Mouse (Mus musculus) forebrain, postnatal 0 days (tissue): ENCODE measurements around the gene Cd300a. TPM values are rescaled to one million over a fixed set of nuclear protein-coding genes. Genes with fewer than 3 reads are reported as not detected.
A peak's percentile ranks its signal among the peaks of the same experiment; 100 is the strongest.

Experiments used
- ATAC-seq: fragments of 200-750 bp; cut with Nextera tagmentation; 2 replicates; pipeline ENCODE4 v1.8.0; 2017; ENCODE audit warnings: mild to moderate bottlenecking, moderate library complexity
- DNase-seq: peaks from one replicate; pipeline ENCODE4 v3.0.0-alpha.2; 2015
- H3K27ac ChIP-seq: fragments of 300-500 bp; sonication (generic); 2 replicates; pipeline ENCODE4 v1.5.1; 2014; ENCODE audit warnings: low read depth, mild to moderate bottlenecking, antibody characterized with exemption, low read length, moderate library complexity, mixed read lengths
- H3K27me3 ChIP-seq: fragments of 300-500 bp; sonication (generic); 2 replicates; pipeline ENCODE4 v1.6.1; 2014; ENCODE audit warnings: mild to moderate bottlenecking, low read length, mixed read lengths; ENCODE audit not compliant: insufficient read depth
- H3K36me3 ChIP-seq: fragments of 300-500 bp; sonication (generic); 2 replicates; pipeline ENCODE4 v1.6.1; 2014; ENCODE audit warnings: mild to moderate bottlenecking, moderate library complexity; ENCODE audit not compliant: insufficient read depth
- H3K4me1 ChIP-seq: fragments of 300-500 bp; sonication (generic); 2 replicates; pipeline ENCODE4 v1.6.1; 2014; ENCODE audit warnings: antibody characterized with exemption; ENCODE audit not compliant: insufficient read depth
- H3K4me2 ChIP-seq: fragments of 300-500 bp; sonication (generic); 2 replicates; pipeline ENCODE4 v1.6.1; 2014; ENCODE audit warnings: low read depth, mild to moderate bottlenecking, moderate library complexity
- H3K4me3 ChIP-seq: fragments of 300-500 bp; sonication (generic); 2 replicates; pipeline ENCODE4 v1.5.1; 2014; ENCODE audit warnings: low read depth, low read length, mixed read lengths
- H3K9ac ChIP-seq: fragments of 300-500 bp; sonication (generic); 2 replicates; pipeline ENCODE4 v1.6.1; 2014; ENCODE audit warnings: mild to moderate bottlenecking
- H3K9me3 ChIP-seq: fragments of 300-500 bp; sonication (generic); 2 replicates; pipeline ENCODE4 v1.6.1; 2016; ENCODE audit warnings: low read length
- CTCF ChIP-seq: sonication (generic); IDR thresholded peaks from 2 replicates; pipeline ENCODE4 v1.5.1; 2016; ENCODE audit warnings: antibody characterized with exemption, control low read depth, low read depth
- WGBS: fragments of 180-500 bp; shearing (Covaris S2); extraction: QIAGEN DNeasy Blood & Tissue Kit; methylation state at CpG from one replicate; pipeline ENCODE4 v1.1.7; 2014; 5-methylcytosine and 5-hydroxymethylcytosine counted together
- polyA plus RNA-seq: library from polyadenylated mRNA; unstranded; fragments of >200 nt; fragmentation: Nextera tagmentation; extraction: Ambion mirVana; gene quantifications from 2 replicates; pipeline ENCODE4 v1.2.1, GENCODE M21; 2015
- total RNA-seq: library from RNA; depleted of rRNA; stranded (reverse); fragments of >200 nt; gene quantifications from 2 replicates; pipeline ENCODE4 v1.2.3, GENCODE M21; 2014

Gene Cd300a
- total and polyA plus RNA-seq, 2 experiments from 2014 or later: 0.86 to 1.4 TPM

GRCm38 (mm10) chr11:114867361-114868235 lies 22.2 kb upstream of the Cd300a start:
- Histone ChIP-seq H3K27ac (no peak overlapping the region), H3K36me3 (no peaks in the 10 kb centered on the region), H3K9ac (no peak overlapping the region), H3K4me2 (no peak overlapping the region), H3K27me3 (no peaks in the 10 kb centered on the region), H3K9me3 (no peaks in the 10 kb centered on the region), H3K4me3 (no peak overlapping the region), H3K4me1 (no peaks in the 10 kb centered on the region)
- ATAC-seq (no peak), DNase-seq (no peak)
- WGBS: 78% methylated on average over 11 of the region's 11 CpGs
- no peak for TF ChIP-seq CTCF

GRCm38 (mm10) chr11:114868280-114868679 lies 21.6 kb upstream of the Cd300a start:
- no peak for TF ChIP-seq CTCF

GRCm38 (mm10) chr11:114869787-114870186 lies 20.1 kb upstream of the Cd300a start:
- Histone ChIP-seq H3K4me1 (no peaks in the 10 kb centered on the region), H3K9ac (no peak overlapping the region), H3K4me2 (no peak overlapping the region), H3K27me3 (no peaks in the 10 kb centered on the region), H3K4me3 (no peak overlapping the region), H3K36me3 (no peaks in the 10 kb centered on the region), H3K27ac (no peak overlapping the region), H3K9me3 (no peaks in the 10 kb centered on the region)
- TF ChIP-seq CTCF: no peak
- WGBS: 88% methylated on average over 1 of the region's 1 CpGs
- DNase-seq (no peak), ATAC-seq (no peak)

More at GRCm38 (mm10) chr11:114868280-114868679, 21.6 kb upstream of the Cd300a start:
- H3K27ac ChIP-seq: no peak overlapping the region
- no peaks in the 10 kb centered on the region for H3K27me3 ChIP-seq
- no peaks in the 10 kb centered on the region for H3K9me3 ChIP-seq
- no peak overlapping the region for H3K4me3 ChIP-seq
- DNase-seq (no peak), ATAC-seq (no peak)
- no peak overlapping the region for H3K4me2 ChIP-seq
- H3K36me3 ChIP-seq: no peaks in the 10 kb centered on the region
- no peaks in the 10 kb centered on the region for H3K4me1 ChIP-seq
- H3K9ac ChIP-seq: no peak overlapping the region
- 94% methylated on average over 12 of the region's 12 CpGs for WGBS

GRCm38 (mm10) chr11:114871540-114871939 lies 18.3 kb upstream of the Cd300a start:
- no peaks in the 10 kb centered on the region for H3K9me3 ChIP-seq
- H3K4me2 ChIP-seq: no peak overlapping the region
- no peaks in the 10 kb centered on the region for H3K36me3 ChIP-seq
- H3K9ac ChIP-seq: no peak overlapping the region
- no peaks in the 10 kb centered on the region for H3K27me3 ChIP-seq
- no peak overlapping the region for H3K27ac ChIP-seq
- TF ChIP-seq CTCF: no peak
- H3K4me3 ChIP-seq: no peak overlapping the region
- no peak for DNase-seq
- WGBS: 82% methylated on average over 2 of the region's 2 CpGs
- no peak for ATAC-seq
- no peaks in the 10 kb centered on the region for H3K4me1 ChIP-seq

- Histone ChIP-seq H3K36me3 (no peaks in the 10 kb centered on the region), H3K4me1 (no peaks in the 10 kb centered on the region), H3K9ac (no peak overlapping the region), H3K4me3 (no peak overlapping the region), H3K4me2 (no peak overlapping the region), H3K9me3 (no peaks in the 10 kb centered on the region), H3K27ac (no peak overlapping the region), H3K27me3 (no peaks in the 10 kb centered on the region)
- WGBS: 22% methylated on average over 6 of the region's 6 CpGs
- ATAC-seq (0 out of 2 replicates have a peak, but pooled peaks have one; percentile 14), DNase-seq (no peak)
- no peak for TF ChIP-seq CTCF
Observed at GRCm38 (mm10) chr11:114873022-114873817, 16.6 kb upstream of the Cd300a start.

GRCm38 (mm10) chr11:114874226-114875145 lies 15.4 kb upstream of the Cd300a start:
- Histone ChIP-seq H3K4me3 (no peak overlapping the region), H3K9me3 (no peaks in the 10 kb centered on the region), H3K27me3 (no peaks in the 10 kb centered on the region), H3K36me3 (no peaks in the 10 kb centered on the region), H3K4me2 (no peak overlapping the region), H3K4me1 (no peaks in the 10 kb centered on the region), H3K9ac (no peak overlapping the region), H3K27ac (no peak overlapping the region)
- no peak for TF ChIP-seq CTCF
- no peak for ATAC-seq
- no peak for DNase-seq
- WGBS: 66% methylated on average over 9 of the region's 9 CpGs
